Mouse (Mus musculus) midbrain, embryonic 16.5 days (tissue): ENCODE results near the gene Gpam. TPM values are rescaled to one million over a fixed set of nuclear protein-coding genes. Genes with fewer than 3 reads are reported as not detected.

Experiments used
- ATAC-seq: fragments of 200-750 bp; cut with Nextera tagmentation; 2 replicates; pipeline ENCODE4 v1.8.0; 2017; ENCODE audit warnings: moderate TSS enrichment
- H3K27ac ChIP-seq: fragments of 300-500 bp; sonication (generic); 2 replicates; pipeline ENCODE4 v1.5.1; 2014; ENCODE audit warnings: mild to moderate bottlenecking, low read length, mixed read lengths
- H3K27me3 ChIP-seq: fragments of 300-500 bp; sonication (generic); 2 replicates; pipeline ENCODE4 v1.6.1; 2014; ENCODE audit warnings: low read depth, low read length, mixed read lengths; ENCODE audit not compliant: control insufficient read depth, insufficient read depth
- H3K36me3 ChIP-seq: fragments of 300-500 bp; sonication (generic); 2 replicates; pipeline ENCODE4 v1.6.1; 2014; ENCODE audit warnings: mild to moderate bottlenecking, low read length, moderate library complexity, mixed read lengths; ENCODE audit not compliant: control insufficient read depth, insufficient read depth
- H3K4me1 ChIP-seq: fragments of 300-500 bp; sonication (generic); 2 replicates; pipeline ENCODE4 v1.6.1; 2014; ENCODE audit warnings: mild to moderate bottlenecking, low read length, mixed read lengths; ENCODE audit not compliant: control insufficient read depth, insufficient read depth
- H3K4me2 ChIP-seq: fragments of 300-500 bp; sonication (generic); 2 replicates; pipeline ENCODE4 v1.6.1; 2014; ENCODE audit warnings: mild to moderate bottlenecking, low read length, mixed read lengths
- H3K4me3 ChIP-seq: fragments of 300-500 bp; sonication (generic); 2 replicates; pipeline ENCODE4 v1.5.1; 2014; ENCODE audit warnings: low read depth, mild to moderate bottlenecking, low read length, moderate library complexity, mixed read lengths
- H3K9ac ChIP-seq: fragments of 300-500 bp; sonication (generic); 2 replicates; pipeline ENCODE4 v1.6.1; 2014; ENCODE audit warnings: low read depth, low read length, mixed read lengths
- H3K9me3 ChIP-seq: fragments of 300-500 bp; sonication (generic); replicated peaks from 2 replicates; pipeline ENCODE4 v1.6.1; 2014; ENCODE audit warnings: mild to moderate bottlenecking, low read length, mixed read lengths; ENCODE audit not compliant: control insufficient read depth, poor library complexity, severe bottlenecking
- WGBS: fragments of 180-500 bp; shearing (Covaris S2); extraction: QIAGEN DNeasy Blood & Tissue Kit; methylation state at CpG from one replicate; pipeline ENCODE4 v1.1.7; 2014; 5-methylcytosine and 5-hydroxymethylcytosine counted together
- polyA plus RNA-seq: library from polyadenylated mRNA; unstranded; fragments of >200 nt; fragmentation: Nextera tagmentation; extraction: Ambion mirVana; gene quantifications from 2 replicates; pipeline ENCODE4 v1.2.1, GENCODE M21; 2015

The Gpam gene
- polyA plus RNA-seq, 1 experiment from 2014 or later = 28.3 TPM

DNA sequence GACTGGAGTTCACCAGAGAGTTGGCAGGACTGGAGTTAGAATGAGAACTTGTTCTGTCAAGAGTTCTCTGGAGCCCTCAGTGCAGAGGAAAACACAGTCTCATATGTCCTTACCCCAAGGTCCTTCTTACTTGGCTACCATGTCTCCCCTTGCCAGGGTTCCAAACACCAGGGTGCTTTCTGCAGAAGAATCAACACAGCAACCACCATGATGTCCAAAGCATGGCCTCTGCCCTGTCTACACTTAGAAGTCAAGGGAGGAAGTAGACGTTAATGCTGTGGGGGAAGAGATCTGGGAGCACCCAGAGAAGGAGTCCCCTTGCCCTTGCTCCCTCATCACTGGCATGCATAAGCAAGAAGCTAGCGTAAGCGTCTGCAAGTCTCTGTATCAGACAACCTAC lies 9.0 kb downstream of the Gpam start:
- H3K9me3 ChIP-seq = no peaks in the 10 kb centered on the region
- no peak overlapping the region for H3K9ac ChIP-seq
- ATAC-seq = no peak
- H3K27ac ChIP-seq = no peak overlapping the region
- H3K27me3 ChIP-seq = no peaks in the 10 kb centered on the region
- H3K36me3 ChIP-seq = no peaks in the 10 kb centered on the region
- H3K4me1 ChIP-seq = no peaks in the 10 kb centered on the region; the same call in 1 of the 2 replicates
- no peak overlapping the region for H3K4me2 ChIP-seq
- WGBS = 89% methylated on average over 3 of the region's 3 CpGs
- H3K4me3 ChIP-seq = no peak overlapping the region

- ATAC-seq = no peak
- no peaks in the 10 kb centered on the region for H3K36me3 ChIP-seq
- no peak overlapping the region for H3K27ac ChIP-seq
- no peaks in the 10 kb centered on the region for H3K9me3 ChIP-seq
- no peak overlapping the region for H3K4me2 ChIP-seq
- H3K4me3 ChIP-seq = no peak overlapping the region
- H3K9ac ChIP-seq = no peak overlapping the region
- H3K27me3 ChIP-seq = no peaks in the 10 kb centered on the region
- H3K4me1 ChIP-seq = no peaks in the 10 kb centered on the region; the same call in 1 of the 2 replicates
- WGBS = 59% methylated on average over 6 of the region's 6 CpGs
Observed at GRCm38 (mm10) chr19:55117059-55117815, 9.8 kb downstream of the Gpam start.

DNA sequence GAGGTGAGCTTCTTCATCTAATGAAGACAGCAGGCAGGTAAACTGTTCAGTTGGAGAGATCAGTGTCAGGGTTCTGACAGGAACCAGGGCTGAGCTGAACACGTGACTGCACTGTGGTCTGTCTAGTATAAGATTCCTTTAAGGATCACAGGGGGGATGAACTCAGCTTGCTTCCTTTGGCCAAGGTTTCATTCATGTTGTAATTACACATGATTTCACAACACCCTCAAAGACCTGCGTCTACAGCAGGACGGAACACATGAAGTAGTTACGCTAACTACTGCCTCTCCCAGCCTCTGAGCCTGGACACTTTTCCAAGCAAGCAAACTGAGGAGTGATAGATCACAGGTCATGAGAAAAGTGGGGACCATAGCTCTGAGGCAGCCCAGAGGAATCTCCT lies 11.5 kb downstream of the Gpam start:
- Histone ChIP-seq H3K27ac (no peak overlapping the region), H3K9ac (no peak overlapping the region), H3K4me1 (no peaks in the 10 kb centered on the region; the same call in 1 of the 2 replicates), H3K9me3 (no peaks in the 10 kb centered on the region), H3K36me3 (no peaks in the 10 kb centered on the region), H3K27me3 (no peaks in the 10 kb centered on the region), H3K4me2 (no peak overlapping the region), H3K4me3 (no peak overlapping the region)
- WGBS = 82% methylated on average over 4 of the region's 4 CpGs
- no peak for ATAC-seq

DNA sequence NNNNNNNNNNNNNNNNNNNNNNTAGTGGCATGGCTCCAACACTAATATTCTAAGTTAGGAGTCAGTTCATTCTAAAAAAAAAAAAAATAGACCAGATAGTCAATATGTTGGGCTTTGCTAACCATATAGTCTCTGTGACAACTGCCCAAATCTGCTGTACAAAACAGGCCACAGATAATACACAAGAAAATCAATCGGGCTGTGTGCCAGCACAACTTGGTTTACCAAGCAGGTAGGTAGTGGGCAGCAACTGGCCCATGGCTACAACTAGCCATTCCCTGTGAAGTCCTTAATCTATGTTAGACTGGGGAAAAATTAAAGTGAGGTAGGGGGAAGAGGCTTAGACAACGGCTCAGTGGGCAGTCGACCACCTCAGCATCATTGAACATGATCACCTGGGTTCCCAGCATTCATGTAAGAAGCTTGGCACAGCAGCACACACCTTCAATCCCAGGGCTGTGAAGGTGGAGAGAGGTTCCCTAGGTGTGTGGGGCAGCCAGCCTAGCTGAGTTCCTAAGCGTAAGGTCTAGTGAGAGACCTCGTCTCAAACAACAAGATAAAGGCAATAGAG lies 12.1 kb downstream of the Gpam start:
- H3K4me2 ChIP-seq = no peak overlapping the region
- no peaks in the 10 kb centered on the region for H3K4me1 ChIP-seq
- no peaks in the 10 kb centered on the region for H3K27me3 ChIP-seq
- 96% methylated on average over 5 of the region's 5 CpGs for WGBS
- no peak overlapping the region for H3K27ac ChIP-seq
- no peak overlapping the region for H3K9ac ChIP-seq
- no peak for ATAC-seq
- no peak overlapping the region for H3K4me3 ChIP-seq
- no peaks in the 10 kb centered on the region for H3K9me3 ChIP-seq
- H3K36me3 ChIP-seq = no peaks in the 10 kb centered on the region

DNA sequence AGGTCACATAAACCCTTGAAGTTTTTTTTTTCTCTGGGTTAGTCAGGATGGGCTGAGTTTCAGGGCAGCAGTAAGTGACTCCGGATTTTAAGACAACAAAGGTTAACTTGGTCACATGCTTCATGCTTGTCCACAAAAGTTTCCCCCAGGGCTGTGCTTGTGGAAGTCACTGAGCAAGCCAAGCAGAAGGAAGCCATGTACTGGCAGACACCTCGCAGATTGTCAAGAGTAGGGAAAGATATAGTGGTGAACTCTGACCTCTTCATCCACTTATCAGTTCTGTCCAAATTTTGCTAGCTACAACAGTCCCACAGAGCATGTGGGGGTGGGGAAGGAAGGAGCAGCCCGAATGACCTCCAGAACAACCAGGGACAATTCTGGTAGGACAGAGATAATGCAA lies 19.1 kb downstream of the Gpam start:
- H3K27ac ChIP-seq = no peak overlapping the region
- H3K9me3 ChIP-seq = no peaks in the 10 kb centered on the region
- H3K4me2 ChIP-seq = no peak overlapping the region
- H3K27me3 ChIP-seq = no peaks in the 10 kb centered on the region
- H3K4me1 ChIP-seq = peaks cover 4% of the 10 kb centered on the region; the same call in 1 of the 2 replicates
- no peak overlapping the region for H3K4me3 ChIP-seq
- no peak for ATAC-seq
- H3K36me3 ChIP-seq = no peaks in the 10 kb centered on the region
- 81% methylated on average over 3 of the region's 3 CpGs for WGBS
- no peak overlapping the region for H3K9ac ChIP-seq

DNA sequence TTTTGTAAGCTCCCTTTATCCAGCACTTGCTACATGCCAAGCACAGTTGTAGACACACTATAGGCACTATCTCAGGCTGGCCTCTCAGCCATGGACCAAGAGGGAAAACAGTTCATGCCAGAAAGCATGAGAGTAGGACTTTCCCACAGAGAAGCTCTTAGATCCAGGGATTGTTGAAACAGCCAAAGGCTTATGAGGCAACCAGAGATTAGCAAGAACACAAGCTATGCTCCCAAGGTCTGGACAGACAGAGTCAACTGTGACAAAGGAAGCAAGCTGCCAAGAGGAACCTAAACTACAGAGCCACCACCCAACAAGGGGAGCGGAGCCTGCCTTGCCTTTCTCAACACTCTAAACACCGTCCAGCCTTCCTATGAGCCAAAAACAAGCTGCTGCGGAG lies 21.1 kb downstream of the Gpam start:
- H3K4me1 ChIP-seq = peaks cover 5% of the 10 kb centered on the region; the same call in 1 of the 2 replicates
- H3K36me3 ChIP-seq = no peaks in the 10 kb centered on the region
- WGBS = 88% methylated on average over 3 of the region's 3 CpGs
- no peaks in the 10 kb centered on the region for H3K9me3 ChIP-seq
- H3K27ac ChIP-seq = no peak overlapping the region
- no peak overlapping the region for H3K9ac ChIP-seq
- no peaks in the 10 kb centered on the region for H3K27me3 ChIP-seq
- no peak overlapping the region for H3K4me3 ChIP-seq
- H3K4me2 ChIP-seq = no peak overlapping the region
- ATAC-seq = no peak

DNA sequence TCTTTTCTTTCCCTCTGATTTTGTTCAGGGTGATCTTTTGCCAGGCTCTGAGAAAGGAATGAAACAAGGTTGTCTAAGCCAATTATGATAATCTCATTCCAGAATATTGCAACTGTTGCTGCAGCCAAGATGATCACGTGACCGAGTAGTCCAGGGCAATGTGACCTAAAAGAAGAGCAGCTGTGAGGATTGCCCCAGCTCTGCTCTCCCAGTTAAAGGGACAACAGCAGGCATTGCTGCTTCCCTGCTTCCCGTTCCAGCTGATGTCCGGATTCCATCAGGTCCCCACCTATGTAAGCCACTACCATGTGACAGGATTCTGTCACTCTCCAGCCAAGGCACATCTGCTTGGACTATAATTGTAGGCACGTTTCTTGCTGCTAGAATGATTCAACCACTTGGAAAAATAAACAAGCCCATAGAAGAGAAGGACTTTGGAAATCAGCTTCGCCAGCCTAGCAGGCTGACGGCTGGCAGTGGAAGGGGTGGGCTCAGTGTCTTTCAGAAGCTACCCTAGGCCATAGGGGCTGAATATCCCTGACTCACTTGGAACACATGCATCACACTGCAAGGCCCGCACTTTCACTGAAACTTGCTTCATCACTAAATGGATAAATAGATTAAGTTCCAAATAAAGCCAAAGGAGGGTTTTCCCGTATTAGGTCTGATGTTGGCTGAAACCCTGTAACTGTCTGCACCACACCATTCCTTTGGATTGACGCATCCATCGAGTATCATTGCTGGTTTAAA lies 23.8 kb downstream of the Gpam start:
- no peak for ATAC-seq
- 50% methylated on average over 11 of the region's 11 CpGs for WGBS
- Histone ChIP-seq H3K4me3 (peak overlapping the region; percentile 15; the same call in 1 of the 2 replicates), H3K9me3 (no peaks in the 10 kb centered on the region), H3K27ac (peak overlapping the region; percentile 59), H3K4me2 (peak overlapping the region; percentile 40), H3K27me3 (no peaks in the 10 kb centered on the region), H3K4me1 (peaks cover 15% of the 10 kb centered on the region), H3K9ac (no peak overlapping the region), H3K36me3 (no peaks in the 10 kb centered on the region)

GRCm38 (mm10) chr19:55101659-55102058 lies 25.4 kb downstream of the Gpam start:
- Histone ChIP-seq H3K4me3 (no peak overlapping the region), H3K27ac (no peak overlapping the region), H3K4me2 (no peak overlapping the region), H3K27me3 (no peaks in the 10 kb centered on the region), H3K9me3 (no peaks in the 10 kb centered on the region), H3K4me1 (peaks cover 19% of the 10 kb centered on the region), H3K36me3 (no peaks in the 10 kb centered on the region), H3K9ac (no peak overlapping the region)
- ATAC-seq = no peak
- WGBS = 71% methylated on average over 4 of the region's 4 CpGs
